Mouse (Mus musculus) spleen, adult 2 months (tissue): ENCODE results near the gene Vamp9. TPM values are rescaled to one million over a fixed set of nuclear protein-coding genes. Genes with fewer than 3 reads are reported as not detected.

Experiments
- DNase-seq, 2 experiments: peaks; one replicate each; pipeline versions ENCODE4 v3.0.0 to v3.0.0-alpha.2; 2012 to 2021; ENCODE audit warnings: low spot score in 2 of 2, low read depth in 1 of 2
- H3K27ac ChIP-seq: fragments of 200-500 bp; 2 replicates; pipeline ENCODE4 v1.5.1; 2012; ENCODE audit warnings: low read length, inconsistent platforms; ENCODE audit not compliant: insufficient read depth
- H3K27me3 ChIP-seq: fragments of 200-500 bp; 2 replicates; pipeline ENCODE4 v1.6.1; 2012; ENCODE audit warnings: mild to moderate bottlenecking, moderate library complexity, low read length, inconsistent platforms; ENCODE audit not compliant: control insufficient read depth, insufficient read depth
- H3K36me3 ChIP-seq: fragments of 200-500 bp; 2 replicates; pipeline ENCODE4 v1.6.1; 2012; ENCODE audit warnings: mild to moderate bottlenecking, low read length, inconsistent platforms; ENCODE audit not compliant: control insufficient read depth, insufficient read depth
- H3K4me1 ChIP-seq: fragments of 200-500 bp; 2 replicates; pipeline ENCODE4 v1.6.1; 2011; ENCODE audit warnings: inconsistent platforms; ENCODE audit not compliant: control insufficient read depth, insufficient read depth, insufficient read length
- H3K4me3 ChIP-seq: fragments of 200-500 bp; 2 replicates; pipeline ENCODE4 v1.5.1; 2011; ENCODE audit warnings: mild to moderate bottlenecking, inconsistent platforms; ENCODE audit not compliant: insufficient read depth, insufficient read length; ENCODE audit errors: extremely low read depth
- CTCF ChIP-seq: fragments of 200-500 bp; IDR thresholded peaks from 2 replicates; pipeline ENCODE4 v1.5.1; 2011; ENCODE audit warnings: mild to moderate bottlenecking, inconsistent platforms; ENCODE audit not compliant: insufficient read depth, insufficient read length, insufficient replicate concordance; ENCODE audit errors: extremely low read depth
- POLR2A ChIP-seq: fragments of 200-500 bp; IDR thresholded peaks from 2 replicates; pipeline ENCODE4 v1.6.1; 2011; ENCODE audit warnings: low read depth, low read length, inconsistent platforms
- WGBS: fragments of 180-500 bp; shearing (Covaris S2); methylation state at CpG from one replicate; pipeline ENCODE4 v1.1.7; 2018; 5-methylcytosine and 5-hydroxymethylcytosine counted together
- polyA plus RNA-seq: library from polyadenylated mRNA; depleted of rRNA; stranded (reverse); fragments of >200 nt; gene quantifications from 2 replicates; pipeline ENCODE4 v1.2.3, GENCODE M21; 2012; rRNA removed

Vamp9 gene
- not detected in 2 replicates for polyA plus RNA-seq

- TF ChIP-seq CTCF (0 out of 2 replicates have a peak, but pooled peaks have one; percentile 26), POLR2A (no peak)
- Histone ChIP-seq H3K27me3 (no peaks in the 10 kb centered on the region), H3K36me3 (no peaks in the 10 kb centered on the region), H3K4me1 (peaks cover 3% of the 10 kb centered on the region; the same call in 1 of the 2 replicates), H3K4me3 (peak within 1 kb of the TSS; percentile 61), H3K27ac (peak within 1 kb of the TSS; percentile 60)
- WGBS = 6% methylated on average over 49 of the region's 49 CpGs
- DNase-seq = peak; percentile 81 to 94
Observed at GRCm38 (mm10) chr5:99906181-99906956, at the start of gene Vamp9. TSS of gene Vamp9 (plus strand) at chr5:99906254.

- DNase-seq = no peak
- H3K36me3 ChIP-seq = no peaks in the 10 kb centered on the region
- H3K4me3 ChIP-seq = no peak overlapping the region
- no peaks in the 10 kb centered on the region for H3K27me3 ChIP-seq
- no peak for TF ChIP-seq POLR2A
- TF ChIP-seq CTCF = no peak
- no peak overlapping the region for H3K27ac ChIP-seq
- 33% methylated on average over 14 of the region's 14 CpGs for WGBS
- no peaks in the 10 kb centered on the region for H3K4me1 ChIP-seq
Observed at GRCm38 (mm10) chr5:99857106-99857637, 48.9 kb upstream of the Vamp9 start.

GRCm38 (mm10) chr5:99859637-99860433 is 46.2 kb upstream of the Vamp9 start:
- Histone ChIP-seq H3K4me3 (no peak overlapping the region), H3K27me3 (no peaks in the 10 kb centered on the region), H3K4me1 (no peaks in the 10 kb centered on the region), H3K36me3 (no peaks in the 10 kb centered on the region), H3K27ac (no peak overlapping the region)
- no peak for DNase-seq
- WGBS = 86% methylated on average over 13 of the region's 13 CpGs
- TF ChIP-seq CTCF = no peak
- no peak for TF ChIP-seq POLR2A

- H3K4me3 ChIP-seq = no peak overlapping the region
- no peak overlapping the region for H3K27ac ChIP-seq
- no peaks in the 10 kb centered on the region for H3K36me3 ChIP-seq
- WGBS = 85% methylated on average over 6 of the region's 6 CpGs
- no peaks in the 10 kb centered on the region for H3K27me3 ChIP-seq
- TF ChIP-seq CTCF (no peak), POLR2A (no peak)
- H3K4me1 ChIP-seq = no peaks in the 10 kb centered on the region
- no peak for DNase-seq
Observed at GRCm38 (mm10) chr5:99861816-99862215, 44.2 kb upstream of the Vamp9 start.

GRCm38 (mm10) chr5:99863656-99864380 is 42.2 kb upstream of the Vamp9 start:
- no peak overlapping the region for H3K27ac ChIP-seq
- no peak overlapping the region for H3K4me3 ChIP-seq
- H3K27me3 ChIP-seq = no peaks in the 10 kb centered on the region
- TF ChIP-seq CTCF (no peak), POLR2A (no peak)
- no peaks in the 10 kb centered on the region for H3K4me1 ChIP-seq
- WGBS = 73% methylated on average over 13 of the region's 13 CpGs
- no peaks in the 10 kb centered on the region for H3K36me3 ChIP-seq
- DNase-seq = no peak

- H3K27ac ChIP-seq = no peak overlapping the region
- 87% methylated on average over 1 of the region's 1 CpGs for WGBS
- H3K27me3 ChIP-seq = no peaks in the 10 kb centered on the region
- no peak overlapping the region for H3K4me3 ChIP-seq
- H3K4me1 ChIP-seq = no peaks in the 10 kb centered on the region
- DNase-seq = no peak
- H3K36me3 ChIP-seq = no peaks in the 10 kb centered on the region
- TF ChIP-seq CTCF = no peak
Observed at GRCm38 (mm10) chr5:99865779-99866178, 40.3 kb upstream of the Vamp9 start.
